Mouse (Mus musculus): Measurements from ENCODE around the gene Crisp3. TPM values are rescaled to one million over a fixed set of nuclear protein-coding genes. Genes with fewer than 3 reads are reported as not detected.
"Not testable (repeated sequence)": the region's sequence is repeated elsewhere in the genome, so short reads cannot be mapped to it uniquely, and the experiment has no call there.

Crisp3 gene
- not detected in 2 replicates for polyA plus RNA-seq (2015; fragmentation: Nextera tagmentation; extraction: Ambion mirVana)

GRCm38 (mm10) chr17:40242135-40242534 lies at the start of gene Crisp3:
TSS of gene Crisp3 (minus strand) at chr17:40242288.
- Histone ChIP-seq H3K27me3 (replicated peaks) (no peaks in the 10 kb centered on the region), H3K4me3 (no peak within 1 kb of the TSS), H3K27ac (replicated peaks) (no peak within 1 kb of the TSS), H3K4me2 (no peak within 1 kb of the TSS), H3K9ac (no peak within 1 kb of the TSS), H3K4me1 (no peaks in the 10 kb centered on the region), H3K36me3 (no peaks in the 10 kb centered on the region), H3K9me3 (no peaks in the 10 kb centered on the region)
- no peak for ATAC-seq (ENCODE audit: extremely low read depth, insufficient number of reproducible peaks, low FRiP score, low TSS enrichment)

- Histone ChIP-seq H3K36me3 (no peaks in the 10 kb centered on the region), H3K9me3 (no peaks in the 10 kb centered on the region), H3K27me3 (replicated peaks) (no peaks in the 10 kb centered on the region), H3K9ac (no peak overlapping the region), H3K4me1 (no peaks in the 10 kb centered on the region), H3K4me3 (no peak overlapping the region), H3K27ac (replicated peaks) (no peak overlapping the region), H3K4me2 (no peak overlapping the region)
- no peak for ATAC-seq (ENCODE audit: extremely low read depth, insufficient number of reproducible peaks, low FRiP score, low TSS enrichment)
- WGBS = 63% methylated on average over 2 of the region's 2 CpGs
These were observed 43.3 kb upstream of the Crisp3 start for GRCm38 (mm10) chr17:40285435-40285834.

- no peaks in the 10 kb centered on the region for H3K27me3 ChIP-seq (replicated peaks)
- WGBS = 50% methylated on average over 1 of the region's 1 CpGs
- no peaks in the 10 kb centered on the region for H3K9me3 ChIP-seq
- H3K4me1 ChIP-seq = no peaks in the 10 kb centered on the region
- no peak overlapping the region for H3K4me2 ChIP-seq
- no peak overlapping the region for H3K27ac ChIP-seq (replicated peaks)
- no peak overlapping the region for H3K4me3 ChIP-seq
- no peak for ATAC-seq (ENCODE audit: extremely low read depth, insufficient number of reproducible peaks, low FRiP score, low TSS enrichment)
- no peak overlapping the region for H3K9ac ChIP-seq
- no peaks in the 10 kb centered on the region for H3K36me3 ChIP-seq
These were observed 33.4 kb upstream of the Crisp3 start for GRCm38 (mm10) chr17:40275519-40275918.

GRCm38 (mm10) chr17:40274906-40275470 lies 32.9 kb upstream of the Crisp3 start:
- WGBS = 59% methylated on average over 1 of the region's 1 CpGs
- Histone ChIP-seq H3K27ac (replicated peaks) (no peak overlapping the region), H3K4me3 (no peak overlapping the region), H3K4me2 (no peak overlapping the region), H3K36me3 (no peaks in the 10 kb centered on the region), H3K9me3 (no peaks in the 10 kb centered on the region), H3K27me3 (replicated peaks) (no peaks in the 10 kb centered on the region), H3K4me1 (no peaks in the 10 kb centered on the region), H3K9ac (no peak overlapping the region)
- no peak for ATAC-seq (ENCODE audit: extremely low read depth, insufficient number of reproducible peaks, low FRiP score, low TSS enrichment)

- Histone ChIP-seq H3K27ac (replicated peaks) (no peak overlapping the region), H3K4me2 (no peak overlapping the region), H3K4me3 (no peak overlapping the region), H3K36me3 (no peaks in the 10 kb centered on the region), H3K4me1 (no peaks in the 10 kb centered on the region), H3K27me3 (replicated peaks) (no peaks in the 10 kb centered on the region), H3K9ac (no peak overlapping the region), H3K9me3 (no peaks in the 10 kb centered on the region)
- WGBS = 52% methylated on average over 1 of the region's 1 CpGs
- ATAC-seq (ENCODE audit: extremely low read depth, insufficient number of reproducible peaks, low FRiP score, low TSS enrichment) = no peak
These were observed 10.4 kb upstream of the Crisp3 start for GRCm38 (mm10) chr17:40252487-40252886.

- Histone ChIP-seq H3K4me3 (no peak within 1 kb of the TSS), H3K9ac (no peak within 1 kb of the TSS), H3K4me1 (no peaks in the 10 kb centered on the region), H3K9me3 (no peaks in the 10 kb centered on the region), H3K4me2 (no peak within 1 kb of the TSS), H3K36me3 (no peaks in the 10 kb centered on the region), H3K27ac (replicated peaks) (no peak within 1 kb of the TSS), H3K27me3 (replicated peaks) (no peaks in the 10 kb centered on the region)
- WGBS = 54% methylated on average over 4 of the region's 4 CpGs
- ATAC-seq (ENCODE audit: extremely low read depth, insufficient number of reproducible peaks, low FRiP score, low TSS enrichment) = no peak
These were observed 33.5 kb downstream of the Crisp3 start, which contains the start of gene Pgk2 for GRCm38 (mm10) chr17:40208540-40208939. TSS of gene Pgk2 (minus strand) at chr17:40208640.

- not testable (repeated sequence) for H3K9me3 ChIP-seq; H3K27ac ChIP-seq (replicated peaks); H3K4me2 ChIP-seq; H3K27me3 ChIP-seq (replicated peaks); H3K9ac ChIP-seq; H3K4me1 ChIP-seq; ATAC-seq (ENCODE audit: extremely low read depth, insufficient number of reproducible peaks, low FRiP score, low TSS enrichment); H3K36me3 ChIP-seq; H3K4me3 ChIP-seq
These were observed 40.3 kb downstream of the Crisp3 start for GRCm38 (mm10) chr17:40201803-40202202.

- H3K4me2 ChIP-seq; H3K27ac ChIP-seq (replicated peaks); H3K4me3 ChIP-seq; H3K27me3 ChIP-seq (replicated peaks); H3K9ac ChIP-seq; H3K4me1 ChIP-seq; ATAC-seq (ENCODE audit: extremely low read depth, insufficient number of reproducible peaks, low FRiP score, low TSS enrichment); H3K9me3 ChIP-seq; H3K36me3 ChIP-seq: not testable (repeated sequence)
- WGBS = 77% methylated on average over 4 of the region's 4 CpGs
These were observed 51.9 kb downstream of the Crisp3 start for GRCm38 (mm10) chr17:40190192-40190591.

Other genes starting within 250 kb of the Crisp3 start
- not detected in 2 replicates for gene AC192777.2, start 146.8 kb downstream of the Crisp3 start, polyA plus RNA-seq (2015; fragmentation: Nextera tagmentation; extraction: Ambion mirVana)
- not detected in 2 replicates for gene Pgk2, start 33.6 kb downstream of the Crisp3 start, polyA plus RNA-seq (2015; fragmentation: Nextera tagmentation; extraction: Ambion mirVana)
- 0.14 TPM in 1 of 2 replicates, not detected in the other for gene Crisp1, start 76.9 kb upstream of the Crisp3 start, polyA plus RNA-seq (2015; fragmentation: Nextera tagmentation; extraction: Ambion mirVana)

Measured in heart, embryonic 13.5 days (tissue).